Mouse (Mus musculus): Measurements from ENCODE around the gene Il11ra1. TPM values are rescaled to one million over a fixed set of nuclear protein-coding genes. Genes with fewer than 3 reads are reported as not detected.
A peak's percentile ranks its signal among the peaks of the same experiment; 100 is the strongest.

The Il11ra1 gene
- polyA plus RNA-seq, 1 experiment: 2.4 TPM

DNA sequence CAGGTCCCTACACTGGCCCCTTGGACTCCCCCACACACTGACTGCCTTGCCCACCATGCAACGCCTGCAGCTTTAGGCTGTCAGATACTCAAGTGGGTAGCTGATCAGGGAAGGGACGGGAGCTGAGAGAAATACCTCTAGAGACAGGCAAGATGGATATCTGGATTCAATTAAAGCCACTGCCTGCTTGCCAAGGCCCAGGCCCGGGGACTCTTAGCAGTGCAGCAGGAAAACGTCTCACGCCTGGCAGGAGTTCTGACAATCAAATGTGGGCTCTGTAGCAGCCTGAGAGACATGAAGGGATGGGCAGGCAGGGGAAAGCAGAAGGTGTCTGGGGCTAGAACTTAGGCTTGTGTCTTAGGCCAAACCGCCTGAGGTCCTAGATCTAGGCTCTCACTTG is 17.0 kb downstream of the Il11ra1 start:
- Histone ChIP-seq H3K27me3 (ENCODE audit: control insufficient read depth, insufficient read depth, insufficient read length) (no peaks in the 10 kb centered on the region), H3K79me2 (ENCODE audit: control insufficient read depth, insufficient read depth) (peaks cover 20% of the 10 kb centered on the region), H3K4me3 (ENCODE audit: insufficient read depth, poor library complexity, severe bottlenecking) (no peak overlapping the region), H3K79me3 (ENCODE audit: low read depth) (peaks cover 14% of the 10 kb centered on the region), H3K36me3 (ENCODE audit: control insufficient read depth, insufficient read depth) (peaks cover 20% of the 10 kb centered on the region), H3ac (ENCODE audit: control insufficient read depth, insufficient read length, low read depth) (no peak overlapping the region)
- TF ChIP-seq USF1 (IDR thresholded peaks at IDR 0.05; ENCODE audit: low read depth): no peak
- TF ChIP-seq MYOG (IDR thresholded peaks at IDR 0.05; ENCODE audit: control insufficient read depth, extremely low read depth, insufficient read length): no peak
- no peak for TF ChIP-seq CTCF (IDR thresholded peaks at IDR 0.05; ENCODE audit: control insufficient read depth, insufficient read depth, insufficient read length)

DNA sequence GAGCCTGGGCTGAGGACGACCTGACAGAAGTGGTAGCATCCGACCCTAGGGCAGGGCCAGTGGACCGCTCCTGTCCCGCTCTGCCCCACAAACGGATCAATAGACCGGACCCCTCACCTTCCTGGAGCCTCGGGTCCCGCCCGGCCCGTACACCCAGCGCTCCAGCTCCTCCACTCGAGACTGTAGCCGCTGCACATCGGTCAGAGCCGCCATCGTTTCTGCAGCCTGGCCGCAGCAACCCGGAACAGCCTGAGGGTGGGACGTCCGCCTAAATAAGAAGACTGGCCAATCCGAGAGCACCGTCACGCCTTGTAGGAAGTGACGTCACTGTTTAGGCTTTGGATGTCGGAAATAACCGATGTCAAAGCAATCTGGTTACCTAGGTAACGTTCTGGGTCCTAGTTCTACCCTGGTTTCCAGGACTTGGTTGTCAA is 23.1 kb downstream of the Il11ra1 start, which contains the start of gene Dctn3:
Gene Dctn3, minus strand, starts transcription at position 253 of the 434 bp plus-strand sequence.
- Histone ChIP-seq H3K36me3 (ENCODE audit: control insufficient read depth, insufficient read depth) (peaks cover 14% of the 10 kb centered on the region), H3ac (ENCODE audit: control insufficient read depth, insufficient read length, low read depth) (peak within 1 kb of the TSS; percentile 80), H3K4me3 (ENCODE audit: insufficient read depth, poor library complexity, severe bottlenecking) (peak within 1 kb of the TSS; percentile 84), H3K79me2 (ENCODE audit: control insufficient read depth, insufficient read depth) (peaks cover 15% of the 10 kb centered on the region), H3K27me3 (ENCODE audit: control insufficient read depth, insufficient read depth, insufficient read length) (peaks cover 31% of the 10 kb centered on the region), H3K79me3 (ENCODE audit: low read depth) (peaks cover 1% of the 10 kb centered on the region)
- TF ChIP-seq MAX (IDR thresholded peaks at IDR 0.05) (peak; percentile 38), CEBPB (IDR thresholded peaks at IDR 0.05; ENCODE audit: low read depth) (no peak)

DNA sequence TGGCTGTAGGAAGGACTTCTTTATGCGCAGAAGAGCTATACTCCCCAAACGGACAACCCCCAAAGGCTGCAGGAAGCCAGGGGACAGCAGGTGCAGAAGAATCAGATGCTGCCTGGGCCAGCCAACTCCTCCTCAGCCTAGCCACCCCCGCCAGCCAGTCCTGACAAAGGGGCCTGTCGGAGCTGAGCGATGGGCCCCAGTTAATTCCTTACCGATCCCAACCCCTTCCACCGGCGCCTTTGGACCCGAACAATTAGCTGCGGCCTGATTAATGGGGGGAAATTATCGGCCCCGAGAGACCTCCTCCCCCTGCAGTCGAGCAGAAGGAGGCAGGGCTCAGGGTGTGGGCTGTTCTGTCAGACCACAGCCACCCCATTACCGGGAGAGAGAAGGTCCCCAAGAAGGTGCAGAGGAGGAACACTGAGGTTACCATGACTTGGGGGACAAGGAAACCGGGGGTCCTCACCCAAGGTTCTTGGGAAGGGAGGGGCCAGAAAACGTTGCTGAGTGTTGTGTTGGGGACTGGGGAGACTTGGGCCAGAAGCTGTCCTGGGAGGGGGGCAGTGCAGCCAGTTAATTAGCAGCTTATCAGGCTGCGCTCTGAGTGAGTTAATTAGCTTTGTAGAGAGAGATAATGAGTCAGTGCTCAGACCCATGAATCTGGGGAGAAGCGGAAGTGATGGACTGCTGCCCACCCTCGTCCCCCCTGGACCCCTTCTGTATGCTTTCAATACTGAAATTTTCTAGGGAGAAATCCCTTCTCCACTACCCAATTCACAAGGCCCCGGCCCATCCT is 27.2 kb downstream of the Il11ra1 start:
- TF ChIP-seq MYOG (IDR thresholded peaks at IDR 0.05; ENCODE audit: control insufficient read depth, extremely low read depth, insufficient read length) (no peak), MAX (IDR thresholded peaks at IDR 0.05) (no peak), CTCF (IDR thresholded peaks at IDR 0.05; ENCODE audit: control insufficient read depth, insufficient read depth, insufficient read length) (no peak)
- no peak overlapping the region for H3ac ChIP-seq (ENCODE audit: control insufficient read depth, insufficient read length, low read depth)
- H3K79me2 ChIP-seq (ENCODE audit: control insufficient read depth, insufficient read depth): peaks cover 8% of the 10 kb centered on the region
- H3K36me3 ChIP-seq (ENCODE audit: control insufficient read depth, insufficient read depth): no peaks in the 10 kb centered on the region
- no peak overlapping the region for H3K4me3 ChIP-seq (ENCODE audit: insufficient read depth, poor library complexity, severe bottlenecking)
- no peaks in the 10 kb centered on the region for H3K79me3 ChIP-seq (ENCODE audit: low read depth)
- H3K27me3 ChIP-seq (ENCODE audit: control insufficient read depth, insufficient read depth, insufficient read length): peaks cover 63% of the 10 kb centered on the region

- Histone ChIP-seq H3K27me3 (ENCODE audit: control insufficient read depth, insufficient read depth, insufficient read length) (peaks cover 58% of the 10 kb centered on the region), H3ac (ENCODE audit: control insufficient read depth, insufficient read length, low read depth) (peak within 1 kb of the TSS; percentile 54)
Measured at GRCm38 (mm10) chr4:41731052-41731765, 31.4 kb downstream of the Il11ra1 start, which contains the start of gene Arid3c. TSS of gene Arid3c (minus strand) at chr4:41731142.

DNA sequence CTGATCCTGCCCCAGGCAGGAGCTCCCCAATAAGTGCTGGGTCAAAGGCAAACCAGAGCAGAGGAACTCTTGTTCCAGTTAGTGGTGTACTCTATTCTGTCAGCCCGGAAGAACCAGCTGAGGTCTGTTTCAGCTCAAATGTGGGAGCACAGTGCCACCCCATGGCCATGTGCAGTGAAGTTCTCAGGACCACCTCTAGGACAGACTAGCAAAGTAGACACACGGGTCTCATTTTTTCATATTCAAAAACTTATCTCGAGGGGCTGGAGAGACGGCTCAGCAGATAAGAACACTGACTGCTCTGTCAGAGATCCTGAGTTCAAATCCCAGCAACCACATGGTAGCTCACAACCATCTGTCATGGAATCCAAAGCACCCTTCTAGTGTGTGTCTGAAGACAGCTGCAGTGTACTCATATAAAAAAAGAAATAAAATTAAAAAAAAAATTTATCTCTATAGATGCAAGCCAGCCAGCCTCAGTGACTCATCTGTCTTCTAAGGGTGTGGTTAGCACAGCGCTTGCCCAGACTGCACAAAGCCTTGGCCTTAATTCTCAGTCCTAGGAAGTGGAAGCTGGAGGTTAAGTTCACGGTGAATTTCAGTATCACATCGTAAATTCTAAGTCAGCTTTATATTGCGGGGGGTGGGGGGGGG is 37.9 kb downstream of the Il11ra1 start:
- H3K27me3 ChIP-seq (ENCODE audit: control insufficient read depth, insufficient read depth, insufficient read length): peaks cover 7% of the 10 kb centered on the region
- H3K79me3 ChIP-seq (ENCODE audit: low read depth): peaks cover 18% of the 10 kb centered on the region
- H3ac ChIP-seq (ENCODE audit: control insufficient read depth, insufficient read length, low read depth): no peak overlapping the region
- H3K79me2 ChIP-seq (ENCODE audit: control insufficient read depth, insufficient read depth): peaks cover 24% of the 10 kb centered on the region
- H3K36me3 ChIP-seq (ENCODE audit: control insufficient read depth, insufficient read depth): peaks cover 14% of the 10 kb centered on the region
- TF ChIP-seq CEBPB (IDR thresholded peaks at IDR 0.05; ENCODE audit: low read depth) (no peak), CTCF (IDR thresholded peaks at IDR 0.05; ENCODE audit: control insufficient read depth, insufficient read depth, insufficient read length) (peak; percentile 71)
- H3K4me3 ChIP-seq (ENCODE audit: insufficient read depth, poor library complexity, severe bottlenecking): no peak overlapping the region

More at GRCm38 (mm10) chr4:41731052-41731765, 31.4 kb downstream of the Il11ra1 start, which contains the start of gene Arid3c:
- TF ChIP-seq USF1 (IDR thresholded peaks at IDR 0.05; ENCODE audit: low read depth): no peak
- no peak for TF ChIP-seq MYOD1 (IDR thresholded peaks at IDR 0.05; ENCODE audit: control insufficient read depth, insufficient read length, low read depth)
- no peak for TF ChIP-seq CEBPB (IDR thresholded peaks at IDR 0.05; ENCODE audit: low read depth)
- TF ChIP-seq MYOG (IDR thresholded peaks at IDR 0.05; ENCODE audit: control insufficient read depth, extremely low read depth, insufficient read length): no peak
- TF ChIP-seq CTCF (IDR thresholded peaks at IDR 0.05; ENCODE audit: control insufficient read depth, insufficient read depth, insufficient read length): no peak
- no peak for TF ChIP-seq FOSL1 (IDR thresholded peaks at IDR 0.05; ENCODE audit: insufficient read depth, low read length, poor library complexity, severe bottlenecking)
- no peak for TF ChIP-seq MAX (IDR thresholded peaks at IDR 0.05)
- no peak within 1 kb of the TSS for H3K4me3 ChIP-seq (ENCODE audit: insufficient read depth, poor library complexity, severe bottlenecking)
- H3K79me3 ChIP-seq (ENCODE audit: low read depth): no peaks in the 10 kb centered on the region
- no peaks in the 10 kb centered on the region for H3K36me3 ChIP-seq (ENCODE audit: control insufficient read depth, insufficient read depth)
- H3K79me2 ChIP-seq (ENCODE audit: control insufficient read depth, insufficient read depth): no peaks in the 10 kb centered on the region

DNA sequence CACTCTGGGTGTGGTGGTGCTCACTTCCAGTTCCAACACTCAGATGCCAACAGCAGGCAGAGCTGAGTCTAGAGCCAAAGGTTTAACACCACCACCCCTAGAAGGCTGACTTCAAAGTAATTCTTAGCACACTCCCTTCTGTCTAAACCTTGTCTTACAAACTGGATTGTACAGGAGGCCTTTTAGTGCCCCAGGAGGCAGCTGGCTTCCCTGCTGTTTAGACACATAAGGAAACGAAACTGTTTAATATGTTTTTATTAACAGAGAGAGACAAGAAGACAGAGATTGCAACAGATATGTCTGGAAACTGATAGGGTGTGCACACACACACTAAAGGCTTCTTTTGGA is 38.4 kb downstream of the Il11ra1 start:
- H3K79me2 ChIP-seq (ENCODE audit: control insufficient read depth, insufficient read depth): peaks cover 24% of the 10 kb centered on the region
- H3K4me3 ChIP-seq (ENCODE audit: insufficient read depth, poor library complexity, severe bottlenecking): no peak overlapping the region
- H3K27me3 ChIP-seq (ENCODE audit: control insufficient read depth, insufficient read depth, insufficient read length): peaks cover 2% of the 10 kb centered on the region
- peak overlapping the region; percentile 19 for H3ac ChIP-seq (ENCODE audit: control insufficient read depth, insufficient read length, low read depth)
- peaks cover 18% of the 10 kb centered on the region for H3K79me3 ChIP-seq (ENCODE audit: low read depth)
- peaks cover 14% of the 10 kb centered on the region for H3K36me3 ChIP-seq (ENCODE audit: control insufficient read depth, insufficient read depth)
- TF ChIP-seq FOSL1 (IDR thresholded peaks at IDR 0.05; ENCODE audit: insufficient read depth, low read length, poor library complexity, severe bottlenecking) (no peak), CEBPB (IDR thresholded peaks at IDR 0.05; ENCODE audit: low read depth) (no peak), CTCF (IDR thresholded peaks at IDR 0.05; ENCODE audit: control insufficient read depth, insufficient read depth, insufficient read length) (no peak), MYOG (IDR thresholded peaks at IDR 0.05; ENCODE audit: control insufficient read depth, extremely low read depth, insufficient read length) (no peak), USF1 (IDR thresholded peaks at IDR 0.05; ENCODE audit: low read depth) (no peak), MYOD1 (IDR thresholded peaks at IDR 0.05; ENCODE audit: control insufficient read depth, insufficient read length, low read depth) (no peak), MAX (IDR thresholded peaks at IDR 0.05) (no peak)

Data from C2C12 (cell line).